Mouse (Mus musculus) heart, embryonic 12.5 days (tissue): ENCODE data around the gene Vps37d. TPM values are rescaled to one million over a fixed set of nuclear protein-coding genes. Genes with fewer than 3 reads are reported as not detected.
A peak's percentile ranks its signal among the peaks of the same experiment; 100 is the strongest.
"Not testable (repeated sequence)": the region's sequence is repeated elsewhere in the genome, so short reads cannot be mapped to it uniquely, and the experiment has no call there.

Experiments
- ATAC-seq: fragments of 200-750 bp; cut with Nextera tagmentation; 2 replicates; pipeline ENCODE4 v1.8.0; 2017; ENCODE audit warnings: moderate TSS enrichment, moderate library complexity; ENCODE audit not compliant: insufficient number of reproducible peaks, low FRiP score
- H3K27ac ChIP-seq: fragments of 300-500 bp; sonication (generic); 2 replicates; pipeline ENCODE4 v1.5.1; 2016; ENCODE audit warnings: mild to moderate bottlenecking, moderate library complexity; ENCODE audit not compliant: poor library complexity, severe bottlenecking
- H3K27me3 ChIP-seq: fragments of 300-500 bp; sonication (generic); replicated peaks from 2 replicates; pipeline ENCODE4 v1.6.1; 2016; ENCODE audit warnings: mild to moderate bottlenecking, moderate library complexity
- H3K36me3 ChIP-seq: fragments of 300-500 bp; sonication (generic); 2 replicates; pipeline ENCODE4 v1.6.1; 2016; ENCODE audit warnings: mild to moderate bottlenecking, moderate library complexity
- H3K4me1 ChIP-seq: fragments of 300-500 bp; sonication (generic); replicated peaks from 2 replicates; pipeline ENCODE4 v1.6.1; 2016; ENCODE audit warnings: mild to moderate bottlenecking
- H3K4me2 ChIP-seq: fragments of 300-500 bp; sonication (generic); 2 replicates; pipeline ENCODE4 v1.6.1; 2016; ENCODE audit warnings: mild to moderate bottlenecking, moderate library complexity
- H3K4me3 ChIP-seq: fragments of 300-500 bp; sonication (generic); 2 replicates; pipeline ENCODE4 v1.5.1; 2016; ENCODE audit warnings: mild to moderate bottlenecking
- H3K9ac ChIP-seq: fragments of 300-500 bp; sonication (generic); 2 replicates; pipeline ENCODE4 v1.6.1; 2016; ENCODE audit warnings: mild to moderate bottlenecking, moderate library complexity
- H3K9me3 ChIP-seq: fragments of 300-500 bp; sonication (generic); replicated peaks from 2 replicates; pipeline ENCODE4 v1.6.1; 2016; ENCODE audit warnings: mild to moderate bottlenecking, moderate library complexity
- WGBS: fragments of 180-500 bp; shearing (Covaris S2); methylation state at CpG from one replicate; pipeline ENCODE4 v1.1.7; 2016; 5-methylcytosine and 5-hydroxymethylcytosine counted together
- polyA plus RNA-seq: library from polyadenylated mRNA; unstranded; fragments of >200 nt; fragmentation: Nextera tagmentation; extraction: Ambion mirVana; gene quantifications from 2 replicates; pipeline ENCODE4 v1.2.1, GENCODE M21; 2016

The Vps37d gene
- polyA plus RNA-seq, 1 experiment from 2014 or later, result 4.7 TPM

GRCm38 (mm10) chr5:135049268-135049667, 28.8 kb downstream of the Vps37d start:
- not testable (repeated sequence) for H3K9ac ChIP-seq, ATAC-seq, H3K27me3 ChIP-seq

GRCm38 (mm10) chr5:135048539-135048938, 29.5 kb downstream of the Vps37d start:
- Histone ChIP-seq H3K9ac (no peak overlapping the region), H3K4me2 (no peak overlapping the region), H3K4me1 (no peaks in the 10 kb centered on the region), H3K9me3 (no peaks in the 10 kb centered on the region), H3K4me3 (no peak overlapping the region), H3K36me3 (peaks cover 86% of the 10 kb centered on the region), H3K27ac (no peak overlapping the region), H3K27me3 (no peaks in the 10 kb centered on the region)
- WGBS, result 91% methylated on average over 5 of the region's 5 CpGs
- no peak for ATAC-seq

More at GRCm38 (mm10) chr5:135049268-135049667, 28.8 kb downstream of the Vps37d start:
- WGBS, result 85% methylated on average over 6 of the region's 6 CpGs
- H3K9me3 ChIP-seq, H3K4me3 ChIP-seq, H3K27ac ChIP-seq, H3K4me2 ChIP-seq, H3K4me1 ChIP-seq: not testable (repeated sequence)
- peaks cover 90% of the 10 kb centered on the region for H3K36me3 ChIP-seq

DNA sequence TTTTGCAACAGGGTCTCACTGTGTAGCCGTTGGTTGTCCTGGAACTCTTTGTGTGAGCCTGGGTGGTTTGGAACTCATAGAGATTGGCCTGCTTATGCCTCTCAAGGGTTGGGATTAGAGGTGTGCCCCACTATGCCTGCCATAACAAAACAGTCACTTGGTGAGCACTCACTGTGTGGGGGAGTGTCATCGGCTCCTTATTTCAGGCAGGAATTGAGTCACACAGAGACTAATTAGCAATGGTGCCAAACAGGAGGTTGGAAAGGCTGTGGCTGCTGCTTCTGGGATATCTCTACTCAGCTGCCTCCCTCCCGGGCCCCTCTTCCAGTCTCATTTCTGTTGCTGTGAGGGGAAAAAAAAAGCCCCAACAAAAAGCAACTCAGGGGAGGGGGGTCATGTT, 33.5 kb downstream of the Vps37d start:
- Histone ChIP-seq H3K4me1 (peaks cover 15% of the 10 kb centered on the region), H3K4me3 (no peak overlapping the region), H3K4me2 (no peak overlapping the region), H3K9ac (no peak overlapping the region), H3K36me3 (peaks cover 68% of the 10 kb centered on the region), H3K27ac (no peak overlapping the region), H3K9me3 (no peaks in the 10 kb centered on the region), H3K27me3 (no peaks in the 10 kb centered on the region)
- WGBS, result 88% methylated on average over 3 of the region's 3 CpGs
- no peak for ATAC-seq

- WGBS, result 44% methylated on average over 20 of the region's 21 CpGs
- H3K9me3 ChIP-seq, result no peaks in the 10 kb centered on the region
- H3K4me3 ChIP-seq, result no peak overlapping the region
- peaks cover 71% of the 10 kb centered on the region for H3K36me3 ChIP-seq
- peak overlapping the region; percentile 21; the same call in 1 of the 2 replicates for H3K4me2 ChIP-seq
- H3K9ac ChIP-seq, result no peak overlapping the region
- H3K27ac ChIP-seq, result no peak overlapping the region
- ATAC-seq, result no peak
- peaks cover 18% of the 10 kb centered on the region for H3K4me1 ChIP-seq
- H3K27me3 ChIP-seq, result no peaks in the 10 kb centered on the region
Observed at GRCm38 (mm10) chr5:135042105-135042788, 35.8 kb downstream of the Vps37d start.

GRCm38 (mm10) chr5:135040777-135041176, 37.3 kb downstream of the Vps37d start:
- ATAC-seq, result no peak
- peaks cover 63% of the 10 kb centered on the region for H3K36me3 ChIP-seq
- no peaks in the 10 kb centered on the region for H3K9me3 ChIP-seq
- WGBS, result 33% methylated on average over 11 of the region's 11 CpGs
- H3K4me1 ChIP-seq, result peaks cover 18% of the 10 kb centered on the region
- no peak overlapping the region for H3K4me3 ChIP-seq
- H3K27me3 ChIP-seq, result no peaks in the 10 kb centered on the region
- H3K9ac ChIP-seq, result peak overlapping the region; percentile 42; the same call in 1 of the 2 replicates
- no peak overlapping the region for H3K27ac ChIP-seq
- H3K4me2 ChIP-seq, result no peak overlapping the region

GRCm38 (mm10) chr5:135040059-135040458, 38.0 kb downstream of the Vps37d start:
- ATAC-seq, result no peak
- peak overlapping the region; percentile 42 for H3K9ac ChIP-seq
- peaks cover 23% of the 10 kb centered on the region for H3K4me1 ChIP-seq
- no peaks in the 10 kb centered on the region for H3K27me3 ChIP-seq
- peaks cover 56% of the 10 kb centered on the region for H3K36me3 ChIP-seq
- no peaks in the 10 kb centered on the region for H3K9me3 ChIP-seq
- WGBS, result 25% methylated on average over 6 of the region's 6 CpGs
- no peak overlapping the region for H3K4me2 ChIP-seq
- H3K27ac ChIP-seq, result no peak overlapping the region
- no peak overlapping the region for H3K4me3 ChIP-seq

- Histone ChIP-seq H3K4me1 (peaks cover 23% of the 10 kb centered on the region), H3K4me2 (no peak overlapping the region), H3K9me3 (0 out of 2 replicates have a peak, but pooled peaks cover 3% of the 10 kb centered on the region), H3K27ac (no peak overlapping the region), H3K36me3 (peaks cover 52% of the 10 kb centered on the region), H3K27me3 (no peaks in the 10 kb centered on the region), H3K9ac (peak overlapping the region; percentile 42), H3K4me3 (no peak overlapping the region)
- no peak for ATAC-seq
- 80% methylated on average over 9 of the region's 9 CpGs for WGBS
Observed at GRCm38 (mm10) chr5:135039541-135039940, 38.5 kb downstream of the Vps37d start.

GRCm38 (mm10) chr5:135037946-135038345, 40.1 kb downstream of the Vps37d start:
- Histone ChIP-seq H3K4me1 (peaks cover 23% of the 10 kb centered on the region), H3K27ac (no peak overlapping the region), H3K9me3 (peaks cover 12% of the 10 kb centered on the region; the same call in 1 of the 2 replicates), H3K27me3 (no peaks in the 10 kb centered on the region), H3K9ac (no peak overlapping the region), H3K4me3 (no peak overlapping the region), H3K4me2 (no peak overlapping the region), H3K36me3 (peaks cover 55% of the 10 kb centered on the region)
- 77% methylated on average over 3 of the region's 3 CpGs for WGBS
- no peak for ATAC-seq

DNA sequence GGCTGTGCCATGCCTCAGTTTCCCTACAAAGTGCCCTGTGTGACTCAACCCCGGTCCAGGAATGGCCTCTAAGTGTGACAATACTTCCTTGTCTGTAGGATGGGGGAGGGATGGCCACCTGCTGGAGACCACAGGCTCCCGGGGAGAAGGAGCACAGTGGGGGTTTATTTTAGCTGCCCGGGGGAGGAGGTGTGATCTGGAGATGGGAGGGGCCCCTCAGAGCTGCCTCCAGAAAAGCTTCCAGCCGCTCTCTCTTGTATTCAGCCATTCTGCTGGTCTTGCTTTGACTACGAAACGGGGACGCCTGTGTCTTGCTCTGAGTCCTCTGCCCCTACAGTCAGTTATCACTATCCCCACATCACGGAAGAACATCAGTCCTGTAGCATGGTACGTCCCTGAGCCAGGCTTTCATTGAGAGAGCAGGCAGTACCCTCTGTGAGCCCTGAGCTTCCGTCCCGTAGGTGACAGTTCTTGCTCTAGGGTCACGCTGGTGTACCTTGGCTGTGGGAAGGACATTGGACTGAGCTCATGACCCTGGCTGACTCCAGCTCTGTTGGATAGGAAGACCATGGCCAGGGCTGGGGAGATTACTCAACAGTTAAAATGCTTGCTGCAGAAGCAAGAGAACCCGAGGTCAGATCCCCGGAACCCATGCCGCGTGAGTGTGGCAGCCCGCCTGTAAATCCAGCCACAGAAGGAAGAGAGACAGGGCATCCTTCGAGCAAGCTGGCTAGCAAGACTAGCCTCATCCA, 42.3 kb downstream of the Vps37d start:
- peaks cover 45% of the 10 kb centered on the region for H3K36me3 ChIP-seq
- H3K4me3 ChIP-seq, result no peak overlapping the region
- peaks cover 12% of the 10 kb centered on the region; the same call in 1 of the 2 replicates for H3K9me3 ChIP-seq
- no peak for ATAC-seq
- no peaks in the 10 kb centered on the region for H3K27me3 ChIP-seq
- H3K9ac ChIP-seq, result no peak overlapping the region
- 51% methylated on average over 18 of the region's 18 CpGs for WGBS
- H3K4me1 ChIP-seq, result peaks cover 20% of the 10 kb centered on the region
- H3K27ac ChIP-seq, result no peak overlapping the region
- no peak overlapping the region for H3K4me2 ChIP-seq

DNA sequence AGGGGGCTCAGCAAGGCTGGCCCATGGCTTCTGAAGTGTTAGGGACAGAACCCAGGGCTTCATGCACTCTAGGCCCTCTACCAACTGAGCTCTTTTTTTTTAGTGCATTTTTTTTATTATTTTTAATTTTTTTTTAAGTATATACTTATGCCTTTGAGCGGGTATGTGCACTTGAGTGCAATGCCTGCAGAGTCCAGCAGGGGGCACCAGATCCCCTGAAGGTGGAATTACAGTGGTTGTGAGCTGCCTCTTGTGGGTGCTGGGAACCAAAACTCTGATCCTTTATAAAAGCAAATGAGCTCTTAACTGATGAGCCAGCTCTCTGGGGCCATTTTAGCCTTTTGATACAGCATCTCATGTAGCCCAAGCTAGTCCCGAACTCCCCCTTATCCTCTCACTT, 43.5 kb downstream of the Vps37d start:
- no peak overlapping the region for H3K4me3 ChIP-seq
- ATAC-seq, result no peak

GRCm38 (mm10) chr5:135032581-135032980, 45.5 kb downstream of the Vps37d start:
- ATAC-seq, result no peak
- H3K9me3 ChIP-seq, result peaks cover 12% of the 10 kb centered on the region; the same call in 1 of the 2 replicates
- 82% methylated on average over 5 of the region's 5 CpGs for WGBS

More for the DNA sequence above, 43.5 kb downstream of the Vps37d start:
- Histone ChIP-seq H3K36me3 (peaks cover 48% of the 10 kb centered on the region), H3K9me3 (peaks cover 12% of the 10 kb centered on the region; the same call in 1 of the 2 replicates), H3K9ac (no peak overlapping the region), H3K27me3 (no peaks in the 10 kb centered on the region), H3K27ac (no peak overlapping the region), H3K4me1 (peaks cover 9% of the 10 kb centered on the region), H3K4me2 (no peak overlapping the region)
- WGBS, result 92% methylated on average over 2 of the region's 2 CpGs

More at GRCm38 (mm10) chr5:135032581-135032980, 45.5 kb downstream of the Vps37d start:
- no peak overlapping the region for H3K4me3 ChIP-seq
- no peak overlapping the region for H3K9ac ChIP-seq
- H3K4me1 ChIP-seq, result peaks cover 19% of the 10 kb centered on the region
- no peak overlapping the region for H3K27ac ChIP-seq
- H3K36me3 ChIP-seq, result peaks cover 28% of the 10 kb centered on the region
- no peaks in the 10 kb centered on the region for H3K27me3 ChIP-seq
- no peak overlapping the region for H3K4me2 ChIP-seq
